Mouse (Mus musculus) heart, postnatal 0 days (tissue): Measurements from ENCODE around the gene Ppp1r12b.

Experiments
- CTCF ChIP-seq: IDR thresholded peaks from 2 replicates; pipeline ENCODE4 v1.5.1; 2016; ENCODE audit warnings: antibody characterized with exemption, control low read depth, low read depth
- EP300 ChIP-seq: IDR thresholded peaks from 2 replicates; pipeline ENCODE4 v1.6.1; 2016; ENCODE audit warnings: antibody characterized with exemption, low read depth

- TF ChIP-seq CTCF (no peak), EP300 (no peak; the same call in 1 of the 2 replicates)
Observed at GRCm38 (mm10) chr1:134817120-134817519, 138.6 kb downstream of the Ppp1r12b start.
